ENCODE assay signal across 9 mouse cellular contexts in genomic region chr1:84286682-84287111, GRCm38 (mm10).
DNase-seq lines count a peak whose midpoint lies in the region; ATAC-seq and TF ChIP-seq lines count a peak whose summit lies in the region.
"Had no signal": no experiment of that assay in that cellular context is flagged by ENCODE, and none has a peak within 500 bp of the region (broad histone marks: within the 10 kb centered on the region; RNA-seq: fewer than 3 reads in every experiment).

No protein-coding gene starts in this region.

- H3K9ac ChIP-seq in forebrain, postnatal 0 days: no peak overlapping the region
- H3K9ac ChIP-seq in intestine, embryonic 15.5 days: no peak overlapping the region
- H3K9ac ChIP-seq: embryonic facial prominence, embryonic 13.5 days had no signal

- H3K27ac ChIP-seq in spleen, adult 2 months (ENCODE audit: insufficient read depth, low read length): no peak overlapping the region
- peak overlapping the region; percentile 47; the same call in 1 of the 2 replicates for H3K27ac ChIP-seq in forebrain, postnatal 0 days (ENCODE audit: low read depth, low read length)
- H3K27ac ChIP-seq in intestine, embryonic 15.5 days: no peak overlapping the region
- no peak overlapping the region for H3K27ac ChIP-seq in testis, adult 2 months (ENCODE audit: control insufficient read depth, insufficient read depth, low read depth, low read length)
- H3K27ac ChIP-seq: embryonic facial prominence, embryonic 13.5 days had no signal

- H3K36me3 ChIP-seq in spleen, adult 2 months (ENCODE audit: control insufficient read depth, insufficient read depth, low read length): no peaks in the 10 kb centered on the region
- H3K36me3 ChIP-seq in forebrain, postnatal 0 days (ENCODE audit: insufficient read depth): no peaks in the 10 kb centered on the region
- no peaks in the 10 kb centered on the region for H3K36me3 ChIP-seq in intestine, embryonic 15.5 days
- H3K36me3 ChIP-seq in testis, adult 2 months (ENCODE audit: control insufficient read depth, insufficient read depth, low read length): no peaks in the 10 kb centered on the region
- H3K36me3 ChIP-seq: embryonic facial prominence, embryonic 13.5 days had no signal

- no peak for DNase-seq in spleen, adult 2 months (ENCODE audit: low read depth in 1 of 2, low spot score in 2 of 2)
- DNase-seq in spleen, adult 12 weeks (ENCODE audit: low spot score): no peak
- peak; percentile 86 for DNase-seq in forebrain, postnatal 0 days
- peak; percentile 82 to 88 for DNase-seq in left cerebral cortex, postnatal 25 days (ENCODE audit: low spot score in 2 of 2)

- no peaks in the 10 kb centered on the region for H3K4me1 ChIP-seq in spleen, adult 2 months (ENCODE audit: control insufficient read depth, insufficient read depth, insufficient read length)
- 0 out of 2 replicates have a peak, but pooled peaks cover 2% of the 10 kb centered on the region for H3K4me1 ChIP-seq in forebrain, postnatal 0 days (ENCODE audit: insufficient read depth)
- 0 out of 2 replicates have a peak, but pooled peaks cover 3% of the 10 kb centered on the region for H3K4me1 ChIP-seq in intestine, embryonic 15.5 days (replicated peaks)
- H3K4me1 ChIP-seq in testis, adult 2 months (ENCODE audit: control insufficient read depth, insufficient read depth, low read length): no peaks in the 10 kb centered on the region; the same call in 1 of the 2 replicates

- H3K9me3 ChIP-seq in forebrain, postnatal 0 days (ENCODE audit: low read length): no peaks in the 10 kb centered on the region
- no peaks in the 10 kb centered on the region for H3K9me3 ChIP-seq in intestine, embryonic 15.5 days
- H3K9me3 ChIP-seq: embryonic facial prominence, embryonic 13.5 days had no signal

- H3K27me3 ChIP-seq in spleen, adult 2 months (ENCODE audit: control insufficient read depth, insufficient read depth, low read length): no peaks in the 10 kb centered on the region
- no peaks in the 10 kb centered on the region for H3K27me3 ChIP-seq in forebrain, postnatal 0 days (ENCODE audit: insufficient read depth, low read length)
- peaks cover 3% of the 10 kb centered on the region for H3K27me3 ChIP-seq in intestine, embryonic 15.5 days (replicated peaks)
- H3K27me3 ChIP-seq in testis, adult 2 months (ENCODE audit: control insufficient read depth, insufficient read depth, low read length): no peaks in the 10 kb centered on the region

- TF ChIP-seq CTCF in spleen, adult 2 months (IDR thresholded peaks at IDR 0.05; ENCODE audit: extremely low read depth, insufficient read depth, insufficient read length, insufficient replicate concordance): peak; percentile 6; the same call in 1 of the 2 replicates
- peak; percentile 89 for TF ChIP-seq CTCF in forebrain, postnatal 0 days (IDR thresholded peaks at IDR 0.05; ENCODE audit: low read depth)
- TF ChIP-seq CTCF in testis, adult 2 months (IDR thresholded peaks at IDR 0.05; ENCODE audit: control insufficient read depth, insufficient read depth, insufficient replicate concordance, low read depth, low read length): peak; percentile 16; the same call in 1 of the 2 replicates

- TF ChIP-seq POLR2A in spleen, adult 2 months (IDR thresholded peaks at IDR 0.05; ENCODE audit: low read depth, low read length): no peak
- TF ChIP-seq POLR2A in testis, adult 2 months (IDR thresholded peaks at IDR 0.05; ENCODE audit: control insufficient read depth, low read depth, low read length): no peak

- WGBS in spleen, adult 2 months: 42% methylated on average over 6 of the region's 6 CpGs
- WGBS in forebrain, postnatal 0 days: 18% methylated on average over 6 of the region's 6 CpGs
- 35% methylated on average over 6 of the region's 6 CpGs for WGBS in intestine, embryonic 15.5 days

- peak overlapping the region; percentile 18; the same call in 1 of the 2 replicates for H3K4me2 ChIP-seq in forebrain, postnatal 0 days (ENCODE audit: low read depth)
- H3K4me2 ChIP-seq in intestine, embryonic 15.5 days (replicated peaks): no peak overlapping the region
- H3K4me2 ChIP-seq: embryonic facial prominence, embryonic 13.5 days had no signal

- H3K4me3 ChIP-seq in spleen, adult 2 months (ENCODE audit: extremely low read depth, insufficient read depth, insufficient read length): no peak overlapping the region
- H3K4me3 ChIP-seq in forebrain, postnatal 0 days (ENCODE audit: low read depth, low read length): no peak overlapping the region
- no peak overlapping the region for H3K4me3 ChIP-seq in intestine, embryonic 15.5 days (replicated peaks)
- no peak overlapping the region for H3K4me3 ChIP-seq in testis, adult 2 months (ENCODE audit: control insufficient read depth, low read depth, low read length)
- H3K4me3 ChIP-seq: embryonic facial prominence, embryonic 13.5 days had no signal

- peak; percentile 71 for ATAC-seq in cerebellum, adult (ENCODE audit: insufficient number of reproducible peaks, low FRiP score, low TSS enrichment)
- ATAC-seq in forebrain, postnatal 0 days: peak; percentile 69
- peak; percentile 24; the same call in 1 of the 2 replicates for ATAC-seq in intestine, embryonic 15.5 days
- ATAC-seq in monocyte, adult 5-6 weeks (replicated peaks; ENCODE audit: insufficient number of reproducible peaks, low FRiP score, low TSS enrichment, poor library complexity, severe bottlenecking): peak; percentile 46; the same call in 1 of the 2 replicates

- intact Hi-C loops in left cerebral cortex, postnatal 25 days (cut with DNase I): loop anchor here (10.0 kb wide), 3 partner anchors 152 to 408 kb away; partner anchors contain the start of gene Dner

Comparison
In these comparisons a context has a peak if more than half of its experiments do, and no peak if none do; other contexts are left out.
1. DNase-seq: peak in forebrain, postnatal 0 days (single experiment) and left cerebral cortex, postnatal 25 days (2 of 2); none in spleen, adult 2 months (0 of 2) and spleen, adult 12 weeks (single experiment).
2. CTCF ChIP-seq: peak in every context shown above with its lines; median percentile 89 in forebrain, postnatal 0 days; 16 in testis, adult 2 months; 6 in spleen, adult 2 months.
3. Peak in every context shown above with its lines, with median percentiles within 50 percentile points of each other: ATAC-seq.